Mouse (Mus musculus): ENCODE data around the gene Tmem117. TPM values are rescaled to one million over a fixed set of nuclear protein-coding genes. Genes with fewer than 3 reads are reported as not detected.
A peak's percentile ranks its signal among the peaks of the same experiment; 100 is the strongest.

The Tmem117 gene
- polyA plus RNA-seq, 1 experiment from 2014 or later, result 0.78 TPM

DNA sequence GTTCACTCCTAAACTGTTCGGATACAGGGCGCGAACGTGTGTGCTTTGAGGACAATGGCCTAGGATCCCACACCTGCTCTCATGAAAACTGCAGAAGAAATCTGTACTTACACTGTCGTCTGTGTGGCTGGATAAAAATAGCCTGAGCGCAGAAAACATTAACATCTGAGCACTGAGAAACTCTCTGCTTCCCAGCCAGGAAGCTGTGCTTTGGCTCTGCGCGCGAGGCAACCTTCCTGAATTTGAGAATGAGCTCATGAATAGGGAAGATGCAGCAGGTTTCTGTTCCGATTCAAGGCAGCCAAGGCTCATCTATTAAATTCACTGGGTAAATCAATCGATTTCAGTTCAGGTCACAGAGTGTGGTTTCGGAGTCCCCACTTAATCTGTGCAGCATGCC is 446.3 kb downstream of the Tmem117 start:
- no peaks in the 10 kb centered on the region for H3K9me3 ChIP-seq
- no peak overlapping the region for H3K4me2 ChIP-seq
- 0 out of 2 replicates have a peak, but pooled peaks cover 3% of the 10 kb centered on the region for H3K4me1 ChIP-seq
- H3K4me3 ChIP-seq (replicated peaks), result no peak overlapping the region
- H3K27ac ChIP-seq, result no peak overlapping the region
- no peak for ATAC-seq (ENCODE audit: low FRiP score)
- no peak overlapping the region for H3K9ac ChIP-seq
- H3K27me3 ChIP-seq, result no peaks in the 10 kb centered on the region
- 85% methylated on average over 12 of the region's 12 CpGs for WGBS
- H3K36me3 ChIP-seq (replicated peaks), result no peaks in the 10 kb centered on the region

- no peak overlapping the region for H3K9ac ChIP-seq
- H3K36me3 ChIP-seq (replicated peaks), result no peaks in the 10 kb centered on the region
- peak; percentile 61; the same call in 1 of the 2 replicates for ATAC-seq (ENCODE audit: low FRiP score)
- H3K4me2 ChIP-seq, result no peak overlapping the region
- WGBS, result 75% methylated on average over 11 of the region's 11 CpGs
- H3K4me1 ChIP-seq, result no peaks in the 10 kb centered on the region
- H3K27ac ChIP-seq, result 0 out of 2 replicates have a peak overlapping the region, but pooled peaks have one; percentile 19
- H3K9me3 ChIP-seq, result no peaks in the 10 kb centered on the region
- no peaks in the 10 kb centered on the region for H3K27me3 ChIP-seq
- H3K4me3 ChIP-seq (replicated peaks), result no peak overlapping the region
These were observed 452.6 kb downstream of the Tmem117 start for GRCm38 (mm10) chr15:95081654-95082053.

GRCm38 (mm10) chr15:95085962-95086361 is 456.9 kb downstream of the Tmem117 start:
- Histone ChIP-seq H3K4me2 (no peak overlapping the region), H3K4me1 (no peaks in the 10 kb centered on the region), H3K36me3 (replicated peaks) (no peaks in the 10 kb centered on the region), H3K9me3 (no peaks in the 10 kb centered on the region), H3K4me3 (replicated peaks) (no peak overlapping the region), H3K27me3 (no peaks in the 10 kb centered on the region), H3K9ac (no peak overlapping the region), H3K27ac (no peak overlapping the region)
- no peak for ATAC-seq (ENCODE audit: low FRiP score)
- WGBS, result 85% methylated on average over 7 of the region's 7 CpGs

GRCm38 (mm10) chr15:95100133-95100532 is 471.1 kb downstream of the Tmem117 start:
- Histone ChIP-seq H3K9me3 (no peaks in the 10 kb centered on the region), H3K9ac (no peak overlapping the region), H3K4me3 (replicated peaks) (no peak overlapping the region), H3K36me3 (replicated peaks) (no peaks in the 10 kb centered on the region), H3K27ac (no peak overlapping the region), H3K4me1 (no peaks in the 10 kb centered on the region; the same call in 1 of the 2 replicates), H3K27me3 (no peaks in the 10 kb centered on the region), H3K4me2 (no peak overlapping the region)
- no peak for ATAC-seq (ENCODE audit: low FRiP score)
- 89% methylated on average over 7 of the region's 7 CpGs for WGBS

DNA sequence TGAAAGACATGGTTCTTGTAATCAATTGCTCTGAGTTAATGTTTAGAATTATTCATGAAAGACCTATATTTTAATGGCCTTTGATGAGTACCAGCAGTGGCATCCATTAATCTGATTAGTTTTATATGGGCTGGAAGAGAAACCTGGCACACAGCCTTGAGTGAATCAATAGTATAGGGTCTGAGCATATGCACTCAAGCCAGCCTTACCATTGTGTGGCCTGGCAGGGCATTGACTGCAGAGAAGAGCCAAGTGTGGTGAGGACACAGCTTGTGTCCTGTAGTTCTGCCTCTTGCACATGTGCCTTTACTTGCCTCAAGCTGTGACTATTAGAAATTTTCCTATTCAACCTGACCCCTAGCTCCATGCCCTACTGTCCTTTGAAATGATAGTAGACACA is 472.5 kb downstream of the Tmem117 start:
- no peak overlapping the region for H3K9ac ChIP-seq
- no peak overlapping the region for H3K27ac ChIP-seq
- no peaks in the 10 kb centered on the region for H3K36me3 ChIP-seq (replicated peaks)
- ATAC-seq (ENCODE audit: low FRiP score), result no peak
- H3K4me1 ChIP-seq, result no peaks in the 10 kb centered on the region; the same call in 1 of the 2 replicates
- H3K9me3 ChIP-seq, result no peaks in the 10 kb centered on the region
- no peak overlapping the region for H3K4me2 ChIP-seq
- no peak overlapping the region for H3K4me3 ChIP-seq (replicated peaks)
- H3K27me3 ChIP-seq, result no peaks in the 10 kb centered on the region

DNA sequence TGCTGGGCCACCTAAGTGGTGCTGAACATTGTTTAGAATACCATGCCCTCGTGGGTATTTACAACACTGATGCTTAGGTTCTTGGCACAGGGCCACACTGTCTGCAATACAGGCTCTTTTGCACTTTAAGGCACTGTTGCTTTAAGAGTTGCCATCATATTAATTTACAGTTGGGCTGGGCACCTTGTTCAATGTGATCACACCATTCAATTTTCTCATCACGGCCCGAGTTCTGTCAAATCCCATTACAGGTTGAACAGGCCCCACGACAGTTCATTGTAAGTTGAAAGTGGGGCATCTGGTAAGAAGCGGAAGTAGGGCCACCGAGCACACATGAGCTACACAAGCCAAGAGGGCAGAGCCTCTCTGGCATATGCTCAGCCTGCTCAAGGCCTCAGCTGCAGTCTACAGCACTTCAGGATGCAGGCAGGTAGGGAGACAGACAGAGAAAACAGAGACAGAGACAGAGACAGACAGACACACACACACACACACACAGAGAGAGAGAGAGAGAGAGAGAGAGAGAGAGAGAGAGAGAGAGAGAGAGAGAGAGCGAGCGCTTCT is 478.3 kb downstream of the Tmem117 start:
- WGBS, result 72% methylated on average over 8 of the region's 8 CpGs
- Histone ChIP-seq H3K27ac (no peak overlapping the region), H3K36me3 (replicated peaks) (no peaks in the 10 kb centered on the region), H3K9ac (no peak overlapping the region), H3K4me1 (peaks cover 8% of the 10 kb centered on the region; the same call in 1 of the 2 replicates), H3K4me2 (no peak overlapping the region), H3K27me3 (no peaks in the 10 kb centered on the region), H3K4me3 (replicated peaks) (no peak overlapping the region), H3K9me3 (no peaks in the 10 kb centered on the region)
- ATAC-seq (ENCODE audit: low FRiP score), result no peak; the same call in 1 of the 2 replicates

DNA sequence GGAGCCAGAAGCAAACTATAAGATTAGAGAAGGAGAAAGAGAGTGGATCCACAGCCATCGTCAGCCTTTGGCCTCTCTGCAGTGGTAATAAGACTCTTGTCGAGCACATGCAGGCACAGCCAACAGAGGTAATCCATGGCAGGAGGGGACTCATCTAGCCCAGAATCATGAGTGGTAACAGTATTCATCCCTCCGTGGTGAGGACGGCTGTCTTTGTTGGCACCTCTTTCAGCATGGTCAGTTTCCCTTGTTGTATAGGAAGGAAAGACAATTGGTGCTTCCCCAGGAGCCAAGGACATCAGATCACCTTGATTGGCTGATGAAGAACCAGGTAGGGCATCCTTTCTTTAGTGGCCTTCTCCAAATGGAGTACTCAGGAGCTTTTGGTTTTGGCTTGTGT is 479.6 kb downstream of the Tmem117 start:
- 88% methylated on average over 4 of the region's 4 CpGs for WGBS
- ATAC-seq (ENCODE audit: low FRiP score), result no peak
- Histone ChIP-seq H3K36me3 (replicated peaks) (no peaks in the 10 kb centered on the region), H3K4me3 (replicated peaks) (no peak overlapping the region), H3K27me3 (no peaks in the 10 kb centered on the region), H3K4me1 (peaks cover 8% of the 10 kb centered on the region; the same call in 1 of the 2 replicates), H3K4me2 (no peak overlapping the region), H3K9me3 (no peaks in the 10 kb centered on the region), H3K27ac (no peak overlapping the region), H3K9ac (no peak overlapping the region)

GRCm38 (mm10) chr15:95131401-95131800 is 502.4 kb downstream of the Tmem117 start:
- WGBS, result 66% methylated on average over 4 of the region's 4 CpGs
- no peak overlapping the region for H3K4me2 ChIP-seq
- H3K4me3 ChIP-seq (replicated peaks), result no peak overlapping the region
- H3K4me1 ChIP-seq, result peaks cover 6% of the 10 kb centered on the region; the same call in 1 of the 2 replicates
- H3K27ac ChIP-seq, result no peak overlapping the region
- no peak overlapping the region for H3K9ac ChIP-seq
- H3K27me3 ChIP-seq, result no peaks in the 10 kb centered on the region
- ATAC-seq (ENCODE audit: low FRiP score), result no peak
- no peaks in the 10 kb centered on the region for H3K9me3 ChIP-seq
- H3K36me3 ChIP-seq (replicated peaks), result no peaks in the 10 kb centered on the region

GRCm38 (mm10) chr15:95135926-95136609 is 507.0 kb downstream of the Tmem117 start:
- no peak overlapping the region for H3K9ac ChIP-seq
- peak; percentile 36; the same call in 1 of the 2 replicates for ATAC-seq (ENCODE audit: low FRiP score)
- no peaks in the 10 kb centered on the region for H3K36me3 ChIP-seq (replicated peaks)
- no peaks in the 10 kb centered on the region for H3K9me3 ChIP-seq
- no peaks in the 10 kb centered on the region for H3K27me3 ChIP-seq
- H3K4me2 ChIP-seq, result no peak overlapping the region
- H3K4me3 ChIP-seq (replicated peaks), result no peak overlapping the region
- H3K4me1 ChIP-seq, result peaks cover 11% of the 10 kb centered on the region; the same call in 1 of the 2 replicates
- 93% methylated on average over 17 of the region's 17 CpGs for WGBS
- H3K27ac ChIP-seq, result no peak overlapping the region

- no peak overlapping the region for H3K4me2 ChIP-seq
- H3K27me3 ChIP-seq, result no peaks in the 10 kb centered on the region
- H3K9me3 ChIP-seq, result no peaks in the 10 kb centered on the region
- 64% methylated on average over 10 of the region's 10 CpGs for WGBS
- H3K4me3 ChIP-seq (replicated peaks), result no peak overlapping the region
- 0 out of 2 replicates have a peak overlapping the region, but pooled peaks have one; percentile 25 for H3K27ac ChIP-seq
- no peaks in the 10 kb centered on the region for H3K36me3 ChIP-seq (replicated peaks)
- ATAC-seq (ENCODE audit: low FRiP score), result peak; percentile 55; the same call in 1 of the 2 replicates
- no peak overlapping the region for H3K9ac ChIP-seq
- H3K4me1 ChIP-seq, result peaks cover 11% of the 10 kb centered on the region; the same call in 1 of the 2 replicates
These were observed 508.2 kb downstream of the Tmem117 start for GRCm38 (mm10) chr15:95137018-95137810.

GRCm38 (mm10) chr15:95138709-95139409 is 509.8 kb downstream of the Tmem117 start:
- no peak for ATAC-seq (ENCODE audit: low FRiP score)
- Histone ChIP-seq H3K27ac (no peak overlapping the region), H3K9ac (no peak overlapping the region), H3K4me2 (no peak overlapping the region), H3K27me3 (no peaks in the 10 kb centered on the region), H3K4me3 (replicated peaks) (no peak overlapping the region), H3K4me1 (peaks cover 11% of the 10 kb centered on the region; the same call in 1 of the 2 replicates), H3K36me3 (replicated peaks) (no peaks in the 10 kb centered on the region), H3K9me3 (no peaks in the 10 kb centered on the region)
- 84% methylated on average over 12 of the region's 12 CpGs for WGBS

GRCm38 (mm10) chr15:95144131-95144530 is 515.1 kb downstream of the Tmem117 start:
- Histone ChIP-seq H3K27ac (no peak overlapping the region), H3K9me3 (no peaks in the 10 kb centered on the region), H3K4me3 (replicated peaks) (no peak overlapping the region), H3K36me3 (replicated peaks) (no peaks in the 10 kb centered on the region), H3K4me2 (no peak overlapping the region), H3K4me1 (no peaks in the 10 kb centered on the region), H3K27me3 (no peaks in the 10 kb centered on the region), H3K9ac (no peak overlapping the region)
- WGBS, result 81% methylated on average over 2 of the region's 2 CpGs
- no peak for ATAC-seq (ENCODE audit: low FRiP score)

All from forebrain, embryonic 12.5 days (tissue).